Comparison of ENCODE assay signal across 9 mouse cellular contexts in the genomic region with DNA sequence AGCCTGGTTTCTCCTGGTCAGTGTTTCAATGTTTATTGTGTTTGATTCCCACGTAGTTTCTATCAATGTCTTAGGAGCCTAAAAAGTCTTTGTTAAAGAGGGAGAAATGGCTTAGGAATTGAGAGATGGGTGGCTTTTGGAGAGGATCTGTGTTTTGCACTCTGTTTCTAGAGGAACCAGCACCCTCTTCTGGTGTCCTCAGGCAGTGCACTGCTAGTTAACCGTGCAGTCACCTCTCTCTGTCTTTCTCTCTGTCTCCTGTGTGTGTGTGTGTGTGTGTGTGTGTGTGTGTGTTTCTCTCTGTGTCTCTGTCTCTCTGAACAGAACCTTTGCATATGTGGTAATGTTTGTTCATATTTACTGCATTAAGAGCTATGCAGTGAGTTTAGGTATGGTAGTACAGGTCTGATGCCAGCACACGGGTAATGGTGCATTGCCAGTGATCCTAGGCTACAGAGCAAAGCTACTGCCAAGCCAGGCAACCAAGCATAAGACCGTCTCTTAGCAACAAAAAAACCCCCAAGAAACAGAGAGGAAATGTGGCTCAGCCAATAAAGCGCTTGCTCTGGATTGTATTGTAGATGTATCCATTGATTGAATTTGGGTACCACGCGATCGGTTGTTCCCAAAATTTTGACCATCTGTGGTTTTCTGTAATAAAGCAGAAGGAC.
DNase-seq lines count a peak whose midpoint lies in the region; ATAC-seq and TF ChIP-seq lines count a peak whose summit lies in the region.
"Had no signal": no experiment of that assay in that cellular context is flagged by ENCODE, and none has a peak within 500 bp of the region (broad histone marks: within the 10 kb centered on the region; RNA-seq: fewer than 3 reads in every experiment).

No protein-coding gene starts in this region.

- H3K4me3 ChIP-seq in heart, adult 2 months = no peak overlapping the region
- H3K4me3 ChIP-seq: heart, embryonic 15.5 days had no signal

- 87% methylated on average over 8 of the region's 8 CpGs for WGBS in heart, adult 2 months

- no peaks in the 10 kb centered on the region for H3K27me3 ChIP-seq in heart, adult 2 months (ENCODE audit: control insufficient read depth, insufficient read depth, low read length)
- H3K27me3 ChIP-seq: heart, embryonic 15.5 days had no signal

- H3K27ac ChIP-seq in heart, adult 2 months = no peak overlapping the region
- H3K27ac ChIP-seq: heart, embryonic 15.5 days had no signal

- no peaks in the 10 kb centered on the region for H3K79me2 ChIP-seq in heart, adult 2 months (replicated peaks; ENCODE audit: control insufficient read depth, insufficient read depth, low read length)

- TF ChIP-seq POLR2A in heart, adult 2 months (IDR thresholded peaks at IDR 0.05; ENCODE audit: insufficient read depth, low read depth, low read length) = no peak

- peaks cover 5% of the 10 kb centered on the region for H3K36me3 ChIP-seq in heart, adult 2 months (ENCODE audit: control insufficient read depth, insufficient read depth, low read length)
- H3K36me3 ChIP-seq: heart, embryonic 15.5 days had no signal

- no peak for DNase-seq in heart, adult 2 months
- DNase-seq in heart, adult 11 months = no peak
- DNase-seq in 416B (ENCODE audit: low read depth) = peak; percentile 43
- peak; percentile 69 for DNase-seq in ZHBTc4 (ENCODE audit: low read depth, low spot score)
- DNase-seq in left cerebral cortex, postnatal 4 days = peak; percentile 70
- DNase-seq in thymus, postnatal 0 days (ENCODE audit: low spot score) = peak; percentile 22
- no peak for DNase-seq in urinary bladder, postnatal 10 days (ENCODE audit: low spot score)

- peak; percentile 45; the same call in 1 of the 2 replicates for ATAC-seq in granulocyte monocyte progenitor cell, adult 5-6 weeks (replicated peaks; ENCODE audit: poor library complexity, severe bottlenecking)

- intact Hi-C loops in heart, adult 2 months (cut with DNase I) = loop anchor here (5.0 kb wide), 2 partner anchors 49 to 306 kb away; no protein-coding TSS in a partner anchor
- intact Hi-C loops in left cerebral cortex, postnatal 4 days (cut with DNase I) = loop anchor here (2.0 to 10.0 kb wide), 2 partner anchors 68 to 212 kb away; no protein-coding TSS in a partner anchor

- no peak overlapping the region for H3K9ac ChIP-seq in heart, adult 2 months (ENCODE audit: low read depth, low read length)
- H3K9ac ChIP-seq: heart, embryonic 15.5 days had no signal

- H3K4me1 ChIP-seq in heart, adult 2 months (ENCODE audit: control insufficient read depth, insufficient read depth, low read length) = no peaks in the 10 kb centered on the region
- H3K4me1 ChIP-seq: heart, embryonic 15.5 days had no signal

- no peak for TF ChIP-seq EP300 in heart, adult 2 months (IDR thresholded peaks at IDR 0.05; ENCODE audit: insufficient read depth, low read depth, low read length)

- peak; percentile 70 for TF ChIP-seq CTCF in heart, adult 2 months (IDR thresholded peaks at IDR 0.05)

Comparison
In these comparisons a context has a peak if more than half of its experiments do, and no peak if none do; other contexts are left out.
1. DNase-seq: peak in 416B (single experiment), ZHBTc4 (single experiment), left cerebral cortex, postnatal 4 days (single experiment) and thymus, postnatal 0 days (single experiment); none in heart, adult 2 months (0 of 2), heart, adult 11 months (single experiment) and urinary bladder, postnatal 10 days (single experiment).